Comparison of ENCODE assay signal across 22 mouse cellular contexts in the genomic region with DNA sequence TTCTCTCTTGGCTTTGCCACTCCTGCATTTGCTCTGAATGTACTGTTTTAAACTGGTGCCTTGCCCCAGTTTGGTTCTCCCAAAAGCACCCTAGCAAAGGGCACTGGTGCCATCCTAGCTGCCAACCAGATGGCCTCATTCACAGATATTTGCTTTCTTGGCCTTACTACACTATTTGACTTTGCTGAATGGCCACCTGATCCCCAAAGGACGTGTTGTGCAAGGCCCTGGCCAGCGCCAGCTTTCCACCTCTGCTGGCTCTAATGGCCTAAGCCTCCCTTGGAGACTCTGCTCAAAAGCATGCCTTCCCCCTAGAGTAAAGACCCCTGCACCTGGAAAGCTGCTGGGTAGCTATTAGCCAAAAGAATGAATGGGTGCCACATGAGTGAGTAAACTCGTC.
DNase-seq lines count a peak whose midpoint lies in the region; TF ChIP-seq lines count a peak whose summit lies in the region.
"Had no signal": no experiment of that assay in that cellular context is flagged by ENCODE, and none has a peak within 500 bp of the region (broad histone marks: within the 10 kb centered on the region; RNA-seq: fewer than 3 reads in every experiment).

No protein-coding gene starts in this region.

- H3K4me1 ChIP-seq in heart, adult 2 months (ENCODE audit: control insufficient read depth, insufficient read depth, low read length) = no peaks in the 10 kb centered on the region

- TF ChIP-seq CTCF in heart, adult 2 months (IDR thresholded peaks at IDR 0.05) = no peak

- TF ChIP-seq POLR2A in heart, adult 2 months (IDR thresholded peaks at IDR 0.05; ENCODE audit: insufficient read depth, low read depth, low read length) = no peak

- no peaks in the 10 kb centered on the region; the same call in 1 of the 2 replicates for H3K27me3 ChIP-seq in heart, adult 2 months (ENCODE audit: control insufficient read depth, insufficient read depth, low read length)
- H3K27me3 ChIP-seq: embryonic facial prominence, embryonic 12.5 days; liver, embryonic 13.5 days; neural tube, embryonic 12.5 days had no signal

- H3K27ac ChIP-seq in heart, adult 2 months = no peak overlapping the region
- H3K27ac ChIP-seq: embryonic facial prominence, embryonic 12.5 days; heart, embryonic 10.5 days; hindbrain, embryonic 14.5 days; layer of hippocampus, adult 2 months; liver, embryonic 13.5 days; neural tube, embryonic 12.5 days; stomach, postnatal 0 days had no signal

- 73% methylated on average over 3 of the region's 3 CpGs for WGBS in heart, adult 2 months

- H3K36me3 ChIP-seq in heart, adult 2 months (ENCODE audit: control insufficient read depth, insufficient read depth, low read length) = no peaks in the 10 kb centered on the region
- H3K36me3 ChIP-seq: embryonic facial prominence, embryonic 12.5 days; heart, embryonic 10.5 days; liver, embryonic 13.5 days; neural tube, embryonic 12.5 days had no signal

- TF ChIP-seq EP300 in heart, adult 2 months (IDR thresholded peaks at IDR 0.05; ENCODE audit: insufficient read depth, low read depth, low read length) = no peak

- H3K79me2 ChIP-seq in heart, adult 2 months (replicated peaks; ENCODE audit: control insufficient read depth, insufficient read depth, low read length) = no peaks in the 10 kb centered on the region

- intact Hi-C loops in heart, adult 2 months (cut with DNase I) = no loop called here
- intact Hi-C loops in heart, postnatal 14 days (cut with DNase I) = no loop called here

- H3K4me3 ChIP-seq in heart, adult 2 months = no peak overlapping the region
- H3K4me3 ChIP-seq: embryonic facial prominence, embryonic 12.5 days; erythroblast, embryonic 14.5 days; heart, embryonic 10.5 days; layer of hippocampus, adult 2 months; liver, embryonic 13.5 days; neural tube, embryonic 12.5 days had no signal

- H3K9ac ChIP-seq in heart, adult 2 months (ENCODE audit: low read depth, low read length) = no peak overlapping the region
- H3K9ac ChIP-seq: embryonic facial prominence, embryonic 12.5 days; hindbrain, embryonic 14.5 days; liver, embryonic 13.5 days; neural tube, embryonic 12.5 days had no signal

- DNase-seq in cerebellum, postnatal 10 days = peak; percentile 52 to 66
- DNase-seq in cerebellum, postnatal 4 days (ENCODE audit: low spot score in 2 of 2) = no peak
- DNase-seq in heart, adult 2 months = peak; percentile 39 to 60
- no peak for DNase-seq in heart, postnatal 14 days
- DNase-seq in adrenal gland, postnatal 36 days = peak; percentile 25 to 58
- peak; percentile 48 for DNase-seq in lung, postnatal 10 days
- no peak for DNase-seq in urinary bladder, postnatal 4 days (ENCODE audit: low spot score in 2 of 2)
- no peak for DNase-seq in Muller cell, postnatal 12 days (ENCODE audit: inconsistent ontology term)
- DNase-seq: cerebellum, adult 8-10 months; kidney, adult 8-10 months; kidney, postnatal 14 days; left cerebral cortex, postnatal 4 days; liver, embryonic 13.5 days; right cerebral cortex, adult 18-20 months; thymus, postnatal 25 days had no signal

Comparison
In these comparisons a context has a peak if more than half of its experiments do, and no peak if none do; other contexts are left out.
1. DNase-seq: peak in cerebellum, postnatal 10 days (2 of 2), heart, adult 2 months (2 of 2), adrenal gland, postnatal 36 days (2 of 2) and lung, postnatal 10 days (single experiment); none in cerebellum, postnatal 4 days (0 of 2), heart, postnatal 14 days (0 of 2), urinary bladder, postnatal 4 days (0 of 2) and Muller cell, postnatal 12 days (single experiment).